Mouse (Mus musculus): ENCODE measurements around the gene Ecd.

DNA sequence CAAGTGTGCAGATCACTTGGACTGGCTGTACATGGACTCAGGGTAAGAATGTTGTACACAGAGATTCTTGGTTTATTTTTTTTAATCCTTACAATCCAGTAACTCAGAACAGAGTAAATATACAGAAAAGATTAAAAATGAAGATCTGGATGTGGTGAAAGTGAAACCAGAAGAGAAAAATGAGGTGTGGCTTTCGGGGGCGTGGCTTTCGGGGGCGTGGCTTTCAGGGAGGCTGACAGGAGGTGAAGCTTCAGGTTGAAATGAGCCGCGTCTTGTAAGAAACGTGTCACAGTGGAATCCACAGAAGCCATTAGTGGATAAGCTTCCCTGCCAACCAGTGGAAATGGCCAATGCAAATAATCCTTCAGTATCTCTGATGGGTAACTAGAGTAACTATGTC, 7.1 kb downstream of the Ecd start:
- TF ChIP-seq CTCF (IDR thresholded peaks at IDR 0.05; ENCODE audit: insufficient read depth, low read length), result no peak
- TF ChIP-seq POLR2A (IDR thresholded peaks at IDR 0.05; ENCODE audit: borderline replicate concordance, extremely low read depth, low read depth, low read length), result no peak

Measured in lung, adult 2 months (tissue).